Mouse (Mus musculus) kidney, adult 9 months (tissue): ENCODE results near the gene Rplp2.

Source experiments
- DNase-seq: peaks from one replicate; pipeline ENCODE4 v3.0.0; 2022

The Rplp2 gene

GRCm38 (mm10) chr7:141453636-141454035 lies 6.5 kb downstream of the Rplp2 start:
- DNase-seq = no peak

DNA sequence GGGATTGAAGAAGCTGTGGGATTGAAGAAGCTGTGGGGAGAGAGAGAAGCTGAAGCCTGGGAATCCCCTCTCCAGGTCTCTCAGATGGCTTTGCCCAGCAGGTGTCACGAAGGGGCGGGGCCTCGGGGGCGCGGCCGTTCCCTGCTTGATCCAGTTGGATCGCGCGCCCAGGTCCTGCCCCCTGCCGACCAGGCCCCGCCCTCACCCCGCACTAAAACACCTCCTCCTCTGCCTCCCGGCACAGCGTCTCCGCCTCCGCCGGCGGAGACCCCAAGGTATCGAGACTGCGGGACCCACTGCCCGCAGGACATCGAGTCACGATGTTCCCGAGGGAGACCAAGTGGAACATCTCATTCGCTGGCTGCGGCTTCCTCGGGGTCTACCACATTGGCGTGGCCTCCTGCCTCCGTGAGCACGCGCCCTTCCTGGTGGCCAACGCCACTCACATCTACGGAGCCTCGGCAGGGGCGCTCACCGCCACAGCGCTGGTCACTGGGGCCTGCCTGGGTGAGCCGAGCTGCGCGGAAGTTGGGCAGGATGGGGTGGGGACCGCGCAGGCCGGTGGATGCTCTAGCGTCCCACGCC lies 7.9 kb downstream of the Rplp2 start, which contains the start of gene Pnpla2:
Gene Pnpla2 (plus strand): TSS at position 232 of the 585 bp plus-strand sequence.
- DNase-seq = peak; percentile 96

GRCm38 (mm10) chr7:141455610-141456314 lies 8.6 kb downstream of the Rplp2 start:
- peak; percentile 95 for DNase-seq

GRCm38 (mm10) chr7:141456739-141457138 lies 9.6 kb downstream of the Rplp2 start:
- no peak for DNase-seq

DNA sequence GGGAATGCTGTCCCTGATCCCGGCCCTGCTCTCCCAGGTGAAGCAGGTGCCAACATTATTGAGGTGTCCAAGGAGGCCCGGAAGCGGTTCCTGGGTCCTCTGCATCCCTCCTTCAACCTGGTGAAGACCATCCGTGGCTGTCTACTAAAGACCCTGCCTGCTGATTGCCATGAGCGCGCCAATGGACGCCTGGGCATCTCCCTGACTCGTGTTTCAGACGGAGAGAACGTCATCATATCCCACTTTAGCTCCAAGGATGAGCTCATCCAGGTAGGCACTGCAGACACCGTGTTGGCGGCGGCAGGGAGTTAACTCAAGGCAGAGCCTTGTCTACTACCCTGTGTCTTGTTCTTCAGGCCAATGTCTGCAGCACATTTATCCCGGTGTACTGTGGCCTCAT lies 10.1 kb downstream of the Rplp2 start:
- no peak for DNase-seq

- DNase-seq = peak; percentile 72
Measured at GRCm38 (mm10) chr7:141457986-141458660, 11.0 kb downstream of the Rplp2 start.

DNA sequence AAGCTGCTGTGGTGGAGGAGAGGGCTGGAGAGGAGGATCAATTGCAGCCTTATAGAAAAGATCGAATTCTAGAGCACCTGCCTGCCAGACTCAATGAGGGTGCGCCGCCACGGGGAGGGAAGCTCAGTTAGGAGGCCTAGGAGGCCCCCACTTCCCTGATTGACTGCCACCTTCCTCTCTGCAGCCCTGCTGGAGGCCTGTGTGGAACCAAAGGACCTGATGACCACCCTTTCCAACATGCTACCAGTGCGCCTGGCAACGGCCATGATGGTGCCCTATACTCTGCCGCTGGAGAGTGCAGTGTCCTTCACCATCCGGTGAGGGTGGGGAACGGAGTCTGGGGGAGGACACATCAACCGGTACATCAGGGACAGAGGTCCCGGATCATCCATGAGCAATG lies 11.5 kb downstream of the Rplp2 start:
- DNase-seq = no peak

GRCm38 (mm10) chr7:141459301-141459711 lies 12.1 kb downstream of the Rplp2 start:
- DNase-seq = no peak

- no peak for DNase-seq
Measured at GRCm38 (mm10) chr7:141460001-141460390, 12.8 kb downstream of the Rplp2 start.

DNA sequence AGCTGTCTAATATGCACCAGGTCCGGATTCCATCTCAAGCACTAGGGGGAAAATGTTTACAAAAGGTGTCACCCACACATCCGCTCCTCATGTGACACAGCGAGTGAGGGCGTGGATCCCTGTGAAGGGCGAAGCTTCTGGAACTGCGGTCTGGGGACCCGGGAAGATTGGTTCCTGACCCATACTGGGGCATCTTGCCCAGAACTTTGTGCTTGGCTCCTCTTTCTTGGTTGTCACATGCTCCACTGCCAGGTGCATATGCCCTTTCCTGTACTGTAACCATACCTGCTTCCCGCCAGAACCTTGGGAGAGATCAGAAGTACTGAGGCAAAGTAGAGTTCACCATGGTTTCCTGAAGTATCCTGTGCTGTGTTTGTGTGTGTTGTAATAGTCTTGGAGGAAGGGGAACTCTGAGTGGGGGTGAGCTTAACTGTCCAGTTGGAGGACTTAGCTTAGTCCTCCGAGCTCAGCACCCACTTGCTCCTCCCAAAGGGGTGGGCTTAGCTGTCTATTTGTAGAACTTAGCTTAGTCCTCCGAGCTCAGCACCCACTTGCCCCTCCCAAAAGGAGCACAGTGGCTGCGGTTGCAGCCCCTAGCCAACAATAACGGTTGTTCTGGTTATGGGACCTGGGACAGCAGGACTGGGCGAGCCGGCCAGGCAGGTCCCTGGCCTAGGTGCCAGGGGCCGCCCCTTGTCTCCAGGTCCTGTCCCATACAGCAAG lies 13.4 kb downstream of the Rplp2 start, which contains the start of gene Cracr2b:
Gene Cracr2b (plus strand): TSS at position 704 of the 723 bp plus-strand sequence.
- DNase-seq = no peak

GRCm38 (mm10) chr7:141461521-141462332 lies 14.6 kb downstream of the Rplp2 start:
- DNase-seq = no peak

- peak; percentile 88 for DNase-seq
Measured at GRCm38 (mm10) chr7:141462333-141462821, 15.2 kb downstream of the Rplp2 start.

DNA sequence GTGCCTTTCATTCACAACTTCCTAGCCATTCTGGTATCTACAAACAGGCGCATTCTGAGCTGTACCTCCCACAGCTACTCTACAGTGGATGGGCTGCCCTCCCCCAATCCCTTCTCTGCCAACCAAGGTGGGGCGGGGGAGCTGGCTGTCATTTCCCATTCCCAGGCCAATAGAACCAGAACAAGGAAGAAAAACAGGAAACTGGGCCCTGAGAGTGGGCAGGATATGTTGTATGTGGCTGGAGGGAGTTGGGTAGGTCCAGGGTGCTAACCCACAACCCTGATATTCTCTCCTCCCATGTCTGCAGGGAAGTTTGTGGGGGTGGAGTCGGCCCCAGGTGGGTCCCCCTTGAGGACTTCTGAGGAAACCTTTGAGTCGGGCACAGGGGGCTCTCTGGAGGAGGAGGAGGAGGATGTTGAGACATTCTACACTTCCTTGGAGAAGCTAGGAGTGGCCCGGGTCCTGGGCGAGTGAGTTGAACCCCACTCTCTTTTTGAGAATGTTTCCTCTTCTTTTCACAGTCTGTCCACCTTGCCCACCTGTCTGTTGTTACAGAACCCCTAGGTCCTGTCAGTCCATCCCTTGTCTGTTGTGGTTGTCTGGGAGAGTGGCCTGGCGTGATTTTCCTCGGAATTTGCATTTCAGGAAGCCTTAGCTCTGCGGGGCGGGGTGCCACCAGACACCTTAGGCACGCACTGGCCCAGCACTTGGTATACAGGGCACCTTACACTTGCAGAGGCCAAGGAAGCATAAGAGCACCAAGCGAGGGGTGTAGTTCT lies 16.8 kb downstream of the Rplp2 start:
- peak; percentile 81 for DNase-seq

DNA sequence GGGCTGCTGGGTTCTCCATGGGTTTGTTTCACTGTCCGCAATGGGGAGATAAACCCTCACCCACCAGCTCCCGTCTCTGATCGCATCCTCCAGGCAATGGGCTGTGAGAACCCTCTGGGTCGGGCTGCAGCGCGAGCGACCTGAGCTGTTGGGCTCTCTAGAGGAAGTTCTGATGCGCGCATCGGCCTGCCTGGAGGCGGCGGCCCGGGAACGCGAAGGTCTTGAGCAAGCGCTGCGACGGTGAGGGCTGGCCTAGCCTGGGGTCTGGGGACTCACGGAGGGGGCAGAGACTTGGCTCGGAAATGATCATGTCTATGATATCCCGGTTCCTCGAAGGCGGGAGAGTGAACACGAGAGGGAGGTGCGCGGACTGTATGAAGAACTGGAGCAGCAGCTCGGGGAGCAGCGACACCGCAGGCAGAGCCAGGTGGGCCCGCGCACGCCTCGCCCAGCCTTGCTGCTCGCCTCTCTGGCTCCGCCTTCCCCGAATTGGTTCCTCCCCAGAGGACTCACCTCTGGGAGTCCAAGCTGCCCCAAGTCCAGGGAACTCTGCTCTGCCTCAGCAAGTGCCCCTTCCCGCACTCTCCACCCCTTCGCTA lies 17.5 kb downstream of the Rplp2 start:
- DNase-seq = peak; percentile 69

DNA sequence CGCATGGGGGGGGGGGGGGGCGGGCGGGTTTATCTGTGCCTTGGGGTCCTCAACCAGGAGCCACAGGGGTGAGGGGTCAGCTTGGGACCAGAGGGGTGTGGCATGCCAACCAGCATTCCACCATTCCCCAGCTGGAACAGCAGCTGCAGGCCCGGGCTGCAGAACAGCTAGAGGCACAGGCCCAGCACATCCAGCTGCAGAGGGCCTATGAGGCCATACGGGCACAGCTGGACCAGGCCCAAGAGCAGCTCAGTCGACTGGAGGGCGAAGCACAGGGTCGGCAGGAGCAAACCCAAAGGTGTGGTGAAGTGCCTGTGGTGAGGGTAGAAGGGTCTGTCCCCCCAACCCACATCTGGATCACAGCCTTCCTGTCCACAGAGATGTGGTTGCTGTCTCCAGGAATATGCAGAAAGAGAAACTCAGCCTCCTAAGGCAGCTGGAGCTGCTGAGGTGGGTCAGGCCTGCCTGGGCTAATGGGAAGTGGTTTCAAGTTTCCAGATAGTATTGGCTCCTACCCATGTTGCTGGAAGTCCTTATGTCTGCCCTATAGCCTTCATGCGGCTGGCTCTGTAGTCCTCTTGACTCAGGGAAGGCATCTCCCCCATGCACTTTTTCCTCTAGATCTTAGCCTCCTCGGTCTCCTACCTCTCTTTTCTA lies 18.3 kb downstream of the Rplp2 start:
- no peak for DNase-seq

- DNase-seq = no peak
Measured at GRCm38 (mm10) chr7:141466045-141466394, 18.9 kb downstream of the Rplp2 start.

GRCm38 (mm10) chr7:141466607-141467148 lies 19.5 kb downstream of the Rplp2 start:
- DNase-seq = no peak

- DNase-seq = peak; percentile 94
Measured at GRCm38 (mm10) chr7:141467230-141468030, 20.3 kb downstream of the Rplp2 start, which contains the start of gene Cd151. Gene Cd151, plus strand, starts transcription at chr7:141467392.

DNA sequence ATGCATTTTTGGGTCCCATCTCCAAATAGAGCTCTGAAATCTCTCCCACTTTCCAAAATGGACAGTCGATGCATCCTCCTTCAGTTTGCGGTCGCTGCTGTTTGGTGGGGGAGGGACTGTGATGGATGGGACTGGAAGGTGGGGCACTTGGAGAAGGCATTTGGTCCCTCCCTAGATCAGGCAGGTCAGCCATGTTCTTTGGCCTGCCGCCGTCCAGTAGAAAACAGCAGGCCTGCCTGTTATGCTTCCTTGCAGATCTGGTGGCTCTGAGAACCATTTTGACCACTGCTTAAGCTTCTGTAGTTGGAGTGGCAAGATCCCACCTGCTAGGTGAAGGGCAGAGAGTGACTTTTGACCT lies 21.0 kb downstream of the Rplp2 start:
- DNase-seq = no peak
